Mouse (Mus musculus) myocyte (in vitro differentiated cells): ENCODE results near the gene 1500015O10Rik.

ENCODE experiments used
- MAX ChIP-seq: IDR thresholded peaks from one replicate; pipeline ENCODE4 v1.6.1; 2011; ENCODE audit warnings: low read depth, mild to moderate bottlenecking, control low read depth
- MYOD1 ChIP-seq, 3 experiments: IDR thresholded peaks; one replicate each; pipeline ENCODE4 v1.6.1; 2011; ENCODE audit warnings: control low read depth in 2 of 3, low read depth in 2 of 3, mild to moderate bottlenecking in 2 of 3, moderate library complexity in 1 of 3; ENCODE audit not compliant: insufficient read length in 2 of 3, control insufficient read depth in 1 of 3
- MYOG ChIP-seq, 3 experiments: IDR thresholded peaks; one replicate each; pipeline ENCODE4 v1.6.1; 2011; ENCODE audit warnings: control low read depth in 2 of 3, low read depth in 2 of 3, mild to moderate bottlenecking in 2 of 3; ENCODE audit not compliant: insufficient read length in 2 of 3, control insufficient read depth in 1 of 3, insufficient read depth in 1 of 3
- POLR2A ChIP-seq: IDR thresholded peaks from one replicate; pipeline ENCODE4 v1.6.1; 2011; ENCODE audit warnings: low read depth, mild to moderate bottlenecking, control low read depth, moderate library complexity; ENCODE audit not compliant: insufficient read length
- TCF12 ChIP-seq: IDR thresholded peaks from one replicate; pipeline ENCODE4 v1.6.1; 2011; ENCODE audit warnings: mild to moderate bottlenecking, control low read depth; ENCODE audit not compliant: poor library complexity, insufficient read depth, severe bottlenecking
- TCF3 ChIP-seq: IDR thresholded peaks from one replicate; pipeline ENCODE4 v1.6.1; 2011; ENCODE audit warnings: low read depth, control low read depth; ENCODE audit not compliant: insufficient read length
- USF1 ChIP-seq: IDR thresholded peaks from one replicate; pipeline ENCODE4 v1.6.1; 2011; ENCODE audit warnings: low read depth, mild to moderate bottlenecking, control low read depth, moderate library complexity

DNA sequence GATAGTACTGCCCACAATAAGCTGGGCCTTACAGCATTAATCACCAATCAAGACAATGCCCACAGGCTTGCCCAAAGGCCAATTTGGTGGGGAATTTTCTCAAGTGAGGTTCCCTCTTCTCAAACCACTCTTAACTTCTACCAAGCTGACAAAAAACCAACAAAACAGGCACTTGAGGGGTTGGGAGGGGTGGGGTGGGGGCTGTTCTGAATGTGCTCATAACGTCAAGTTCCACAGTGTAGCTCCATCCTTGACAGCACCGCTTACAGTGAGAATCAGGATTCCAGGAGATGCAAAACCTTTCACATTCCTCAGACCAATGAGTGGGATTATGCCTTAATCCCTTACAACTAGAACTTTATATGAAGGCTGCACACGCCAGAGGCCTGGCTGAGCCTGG, 52.8 kb downstream of the 1500015O10Rik start:
- no peak for TF ChIP-seq POLR2A
- no peak for TF ChIP-seq MYOD1 (IDR thresholded peaks at IDR 0.05; ENCODE audit: control insufficient read depth in 1 of 3, insufficient read length in 2 of 3, low read depth in 2 of 3)
- no peak for TF ChIP-seq TCF3
- TF ChIP-seq TCF12: no peak
- no peak for TF ChIP-seq USF1
- no peak for TF ChIP-seq MAX
- no peak for TF ChIP-seq MYOG (IDR thresholded peaks at IDR 0.05; ENCODE audit: control insufficient read depth in 1 of 3, insufficient read depth in 1 of 3, insufficient read length in 2 of 3, low read depth in 2 of 3)
